In the genomic region with DNA sequence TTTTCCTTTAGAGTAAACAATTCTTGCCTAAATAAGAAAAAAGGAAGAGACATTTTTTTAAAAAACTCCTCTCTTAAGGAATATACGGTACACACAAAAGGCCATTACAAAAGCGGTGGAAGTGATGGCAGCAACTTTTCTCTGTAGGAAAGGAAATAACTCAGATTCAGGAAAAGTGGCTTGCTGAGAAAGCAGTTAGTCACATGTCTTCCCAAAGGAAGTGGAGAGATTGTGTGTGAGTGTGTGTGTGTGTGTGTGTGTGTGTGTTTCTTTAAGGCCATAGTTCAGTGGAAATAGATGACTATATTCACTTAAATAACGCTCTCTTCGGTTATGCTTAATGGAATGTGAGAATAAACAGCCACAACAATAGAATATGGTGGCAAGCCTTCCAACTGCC, we compare ENCODE assay signal across 15 mouse cellular contexts. TPM values are rescaled to one million over a fixed set of nuclear protein-coding genes. Genes with fewer than 3 reads are reported as not detected.
A peak's percentile ranks its signal among the peaks of the same experiment; 100 is the strongest.
DNase-seq lines count a peak whose midpoint lies in the region; ATAC-seq and TF ChIP-seq lines count a peak whose summit lies in the region.
"Had no signal": no experiment of that assay in that cellular context is flagged by ENCODE, and none has a peak within 500 bp of the region (broad histone marks: within the 10 kb centered on the region; RNA-seq: fewer than 3 reads in every experiment).

No protein-coding gene starts in this region.

- H3K9me3 ChIP-seq in heart, embryonic 10.5 days: no peaks in the 10 kb centered on the region
- no peaks in the 10 kb centered on the region for H3K9me3 ChIP-seq in liver, postnatal 0 days (ENCODE audit: low read length)
- H3K9me3 ChIP-seq in liver, embryonic 12.5 days (replicated peaks): no peaks in the 10 kb centered on the region
- H3K9me3 ChIP-seq in heart, embryonic 14.5 days (ENCODE audit: control insufficient read depth, low read length): no peaks in the 10 kb centered on the region

- H3K27me3 ChIP-seq in heart, embryonic 10.5 days (ENCODE audit: insufficient read depth, poor library complexity, severe bottlenecking): no peaks in the 10 kb centered on the region
- no peaks in the 10 kb centered on the region for H3K27me3 ChIP-seq in liver, postnatal 0 days (ENCODE audit: insufficient read depth, low read length)
- H3K27me3 ChIP-seq in liver, embryonic 12.5 days (replicated peaks): no peaks in the 10 kb centered on the region
- no peaks in the 10 kb centered on the region for H3K27me3 ChIP-seq in heart, embryonic 14.5 days (ENCODE audit: control insufficient read depth, insufficient read depth, low read length)

- no peak overlapping the region for H3K9ac ChIP-seq in liver, postnatal 0 days (replicated peaks)
- H3K9ac ChIP-seq in liver, embryonic 12.5 days: no peak overlapping the region
- no peak overlapping the region for H3K9ac ChIP-seq in heart, embryonic 14.5 days (ENCODE audit: low read length)
- H3K9ac ChIP-seq: forebrain, postnatal 0 days; liver, embryonic 14.5 days had no signal

- no peak overlapping the region for H3K4me3 ChIP-seq in heart, embryonic 10.5 days
- H3K4me3 ChIP-seq in liver, postnatal 0 days (ENCODE audit: low read depth, low read length): no peak overlapping the region
- no peak overlapping the region for H3K4me3 ChIP-seq in liver, embryonic 12.5 days
- H3K4me3 ChIP-seq in heart, embryonic 14.5 days (ENCODE audit: control insufficient read depth in 1 of 2, insufficient read depth in 1 of 2, low read depth in 1 of 2, low read length in 2 of 2): no peak overlapping the region

- H3K27ac ChIP-seq in heart, embryonic 10.5 days: no peak overlapping the region
- H3K27ac ChIP-seq in liver, postnatal 0 days (ENCODE audit: low read depth): no peak overlapping the region
- no peak overlapping the region for H3K27ac ChIP-seq in liver, embryonic 12.5 days
- no peak overlapping the region for H3K27ac ChIP-seq in heart, embryonic 14.5 days (replicated peaks in 1 of 2; ENCODE audit: control insufficient read depth in 1 of 2, insufficient read depth in 1 of 2, low read depth in 2 of 2, low read length in 2 of 2)
- H3K27ac ChIP-seq: hindbrain, postnatal 0 days; liver, embryonic 14.5 days had no signal

- TF ChIP-seq CTCF in liver, postnatal 0 days (IDR thresholded peaks at IDR 0.05; ENCODE audit: low read depth): no peak

- peak; percentile 59 for DNase-seq in heart, adult 8-10 months (ENCODE audit: low spot score)
- no peak for DNase-seq in heart, embryonic 10.5 days (ENCODE audit: low spot score)
- DNase-seq in liver, postnatal 0 days: peak; percentile 14
- DNase-seq in skeletal muscle tissue, adult 2 months (ENCODE audit: low read depth, low spot score): peak; percentile 21
- no peak for DNase-seq in adrenal gland, adult 8-10 months
- DNase-seq in thymus, postnatal 0 days (ENCODE audit: low spot score): no peak
- DNase-seq: cerebellum, postnatal 10 days; forebrain, postnatal 0 days; left cerebral cortex, postnatal 4 days; right cerebral cortex, postnatal 14 days; thymus, postnatal 4 days had no signal

- peaks cover 7% of the 10 kb centered on the region; the same call in 1 of the 2 replicates for H3K4me1 ChIP-seq in heart, embryonic 10.5 days
- H3K4me1 ChIP-seq in liver, postnatal 0 days (ENCODE audit: insufficient read depth): no peaks in the 10 kb centered on the region
- no peaks in the 10 kb centered on the region for H3K4me1 ChIP-seq in liver, embryonic 12.5 days
- H3K4me1 ChIP-seq in heart, embryonic 14.5 days (ENCODE audit: control insufficient read depth in 2 of 2, insufficient read depth in 2 of 2, low read length in 2 of 2): peaks cover 3 to 4% of the 10 kb centered on the region in 2 experiments; a peak in 3 of 4 replicates

- TF ChIP-seq EP300 in liver, postnatal 0 days (IDR thresholded peaks at IDR 0.05; ENCODE audit: low read depth): peak; percentile 71

- no peak overlapping the region for H3K4me2 ChIP-seq in liver, postnatal 0 days (ENCODE audit: low read depth, low read length)
- no peak overlapping the region for H3K4me2 ChIP-seq in liver, embryonic 12.5 days
- H3K4me2 ChIP-seq in heart, embryonic 14.5 days (ENCODE audit: low read length): no peak overlapping the region

- 72% methylated on average over 4 of the region's 4 CpGs for WGBS in heart, embryonic 10.5 days
- WGBS in liver, postnatal 0 days (ENCODE audit: insufficient replicate concordance): 51% methylated on average over 4 of the region's 4 CpGs
- 54% methylated on average over 4 of the region's 4 CpGs for WGBS in liver, embryonic 12.5 days (ENCODE audit: insufficient replicate concordance)
- 51% methylated on average over 4 of the region's 4 CpGs for WGBS in heart, embryonic 14.5 days

- ATAC-seq in liver, postnatal 0 days: peak; percentile 44
- ATAC-seq in liver, embryonic 12.5 days: no peak
- peak; percentile 35; the same call in 1 of the 2 replicates for ATAC-seq in heart, embryonic 14.5 days (ENCODE audit: insufficient number of reproducible peaks, insufficient read depth, low FRiP score, low read depth)
- ATAC-seq: forebrain, postnatal 0 days; hindbrain, postnatal 0 days had no signal

- no peaks in the 10 kb centered on the region for H3K36me3 ChIP-seq in heart, embryonic 10.5 days
- H3K36me3 ChIP-seq in liver, postnatal 0 days (replicated peaks; ENCODE audit: insufficient read depth, low read length): no peaks in the 10 kb centered on the region
- H3K36me3 ChIP-seq in liver, embryonic 12.5 days: no peaks in the 10 kb centered on the region
- no peaks in the 10 kb centered on the region for H3K36me3 ChIP-seq in heart, embryonic 14.5 days (ENCODE audit: control insufficient read depth, insufficient read depth, low read length)

RNA-seq across cellular contexts. Expression of gene Dab2, which starts 57.5 kb away (rescaled TPM):
- 10 to 100 TPM; 18.9 to 27.1 (median 22.0) TPM for total RNA-seq in heart, adult 8-10 months (2022)
- 37.0 and 45.7 TPM in 2 replicates for polyA plus RNA-seq in heart, embryonic 10.5 days (2016; fragmentation: Nextera tagmentation; extraction: Ambion mirVana)
- 9.1 and 10.8 TPM in 2 replicates for polyA plus RNA-seq in liver, postnatal 0 days (2015; fragmentation: Nextera tagmentation; extraction: Ambion mirVana)
- 17.1 and 19.9 TPM in 2 replicates for polyA plus RNA-seq in liver, embryonic 12.5 days (2016; fragmentation: Nextera tagmentation; extraction: Ambion mirVana)
- polyA plus RNA-seq in heart, embryonic 14.5 days (2014; fragmentation: Nextera tagmentation; extraction: Ambion mirVana): 36.4 and 37.5 TPM in 2 replicates
- total RNA-seq in adrenal gland, adult 8-10 months (2022): 100 to 1,000 TPM; 433 to 532 (median 460) TPM
- polyA plus RNA-seq in thymus, postnatal 0 days (2015; fragmentation: Nextera tagmentation; extraction: Ambion mirVana): 5.0 and 7.1 TPM in 2 replicates

Comparison
In these comparisons a context has a peak if more than half of its experiments do, and no peak if none do; other contexts are left out.
1. DNase-seq: peak in heart, adult 8-10 months (single experiment), liver, postnatal 0 days (single experiment) and skeletal muscle tissue, adult 2 months (single experiment); none in heart, embryonic 10.5 days (single experiment), adrenal gland, adult 8-10 months (single experiment) and thymus, postnatal 0 days (single experiment).